Mouse (Mus musculus): Measurements from ENCODE around the gene Ttll5. TPM values are rescaled to one million over a fixed set of nuclear protein-coding genes. Genes with fewer than 3 reads are reported as not detected.

Ttll5 gene
- polyA plus RNA-seq, 1 experiment, result 6.6 TPM

- Histone ChIP-seq H3K4me3 (replicated peaks) (no peak overlapping the region), H3K36me3 (replicated peaks; ENCODE audit: low read length) (peaks cover 5% of the 10 kb centered on the region), H3K4me1 (peaks cover 12% of the 10 kb centered on the region), H3K27me3 (replicated peaks) (no peaks in the 10 kb centered on the region), H3K9me3 (no peaks in the 10 kb centered on the region)
- TF ChIP-seq GATA1 (IDR thresholded peaks at IDR 0.05; ENCODE audit: borderline replicate concordance, low read length) (no peak), FLI1 (IDR thresholded peaks at IDR 0.05; ENCODE audit: low read length) (no peak)
Observed at GRCm38 (mm10) chr12:86049813-86050212, 225.4 kb downstream of the Ttll5 start.

GRCm38 (mm10) chr12:86051477-86051876, 227.0 kb downstream of the Ttll5 start:
- TF ChIP-seq FLI1 (IDR thresholded peaks at IDR 0.05; ENCODE audit: low read length), result no peak
- no peak for TF ChIP-seq GATA1 (IDR thresholded peaks at IDR 0.05; ENCODE audit: borderline replicate concordance, low read length)
- H3K27me3 ChIP-seq (replicated peaks), result no peaks in the 10 kb centered on the region
- H3K9me3 ChIP-seq, result no peaks in the 10 kb centered on the region
- H3K4me3 ChIP-seq (replicated peaks), result no peak overlapping the region
- H3K36me3 ChIP-seq (replicated peaks; ENCODE audit: low read length), result peaks cover 3% of the 10 kb centered on the region
- H3K4me1 ChIP-seq, result peaks cover 6% of the 10 kb centered on the region

- Histone ChIP-seq H3K27me3 (replicated peaks) (peaks cover 2% of the 10 kb centered on the region), H3K4me3 (replicated peaks) (no peak overlapping the region), H3K9me3 (no peaks in the 10 kb centered on the region), H3K36me3 (replicated peaks; ENCODE audit: low read length) (peaks cover 3% of the 10 kb centered on the region), H3K4me1 (no peaks in the 10 kb centered on the region)
- TF ChIP-seq FLI1 (IDR thresholded peaks at IDR 0.05; ENCODE audit: low read length) (no peak), GATA1 (IDR thresholded peaks at IDR 0.05; ENCODE audit: borderline replicate concordance, low read length) (no peak)
Observed at GRCm38 (mm10) chr12:86055306-86055705, 230.8 kb downstream of the Ttll5 start.

- Histone ChIP-seq H3K4me1 (no peaks in the 10 kb centered on the region), H3K4me3 (replicated peaks) (no peak overlapping the region), H3K9me3 (no peaks in the 10 kb centered on the region), H3K27me3 (replicated peaks) (peaks cover 3% of the 10 kb centered on the region), H3K36me3 (replicated peaks; ENCODE audit: low read length) (peaks cover 3% of the 10 kb centered on the region)
- TF ChIP-seq FLI1 (IDR thresholded peaks at IDR 0.05; ENCODE audit: low read length) (no peak), GATA1 (IDR thresholded peaks at IDR 0.05; ENCODE audit: borderline replicate concordance, low read length) (no peak)
Observed at GRCm38 (mm10) chr12:86056976-86057375, 232.5 kb downstream of the Ttll5 start.

- TF ChIP-seq GATA1 (IDR thresholded peaks at IDR 0.05; ENCODE audit: borderline replicate concordance, low read length) (no peak), FLI1 (IDR thresholded peaks at IDR 0.05; ENCODE audit: low read length) (no peak)
- Histone ChIP-seq H3K27me3 (replicated peaks) (peaks cover 6% of the 10 kb centered on the region), H3K9me3 (no peaks in the 10 kb centered on the region), H3K36me3 (replicated peaks; ENCODE audit: low read length) (peaks cover 3% of the 10 kb centered on the region), H3K4me3 (replicated peaks) (no peak overlapping the region), H3K4me1 (no peaks in the 10 kb centered on the region)
Observed at GRCm38 (mm10) chr12:86057516-86057915, 233.1 kb downstream of the Ttll5 start.

- H3K9me3 ChIP-seq, result no peaks in the 10 kb centered on the region
- TF ChIP-seq GATA1 (IDR thresholded peaks at IDR 0.05; ENCODE audit: borderline replicate concordance, low read length) (no peak), FLI1 (IDR thresholded peaks at IDR 0.05; ENCODE audit: low read length) (no peak)
Observed at GRCm38 (mm10) chr12:86059341-86059740, 234.9 kb downstream of the Ttll5 start.

GRCm38 (mm10) chr12:86064796-86065195, 240.3 kb downstream of the Ttll5 start:
- TF ChIP-seq FLI1 (IDR thresholded peaks at IDR 0.05; ENCODE audit: low read length), result no peak
- no peak for TF ChIP-seq GATA1 (IDR thresholded peaks at IDR 0.05; ENCODE audit: borderline replicate concordance, low read length)
- H3K4me3 ChIP-seq (replicated peaks), result no peak overlapping the region
- no peaks in the 10 kb centered on the region for H3K9me3 ChIP-seq
- H3K4me1 ChIP-seq, result no peaks in the 10 kb centered on the region
- H3K27me3 ChIP-seq (replicated peaks), result peaks cover 31% of the 10 kb centered on the region
- no peaks in the 10 kb centered on the region for H3K36me3 ChIP-seq (replicated peaks; ENCODE audit: low read length)

More at GRCm38 (mm10) chr12:86059341-86059740, 234.9 kb downstream of the Ttll5 start:
- Histone ChIP-seq H3K36me3 (replicated peaks; ENCODE audit: low read length) (peaks cover 3% of the 10 kb centered on the region), H3K4me3 (replicated peaks) (no peak overlapping the region), H3K4me1 (no peaks in the 10 kb centered on the region), H3K27me3 (replicated peaks) (peaks cover 14% of the 10 kb centered on the region)

DNA sequence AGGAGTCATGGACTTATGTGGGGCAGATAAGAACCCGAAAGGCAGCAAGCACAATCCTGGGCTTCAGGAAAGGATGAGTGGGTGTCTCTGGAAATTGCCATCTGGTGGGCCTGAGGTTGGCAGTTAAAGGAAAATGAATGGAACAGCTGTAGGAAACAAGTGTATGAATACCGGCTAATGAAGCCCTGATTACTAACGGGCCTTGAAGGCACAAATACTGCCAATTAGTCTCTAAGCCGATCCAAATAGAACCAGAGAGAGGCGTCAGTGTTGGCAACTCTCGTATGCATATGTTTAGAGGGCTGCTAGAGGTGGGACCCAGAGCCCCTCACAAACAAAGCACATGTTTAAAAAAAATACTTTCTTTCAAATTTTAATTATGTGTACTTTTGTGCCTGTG, 247.0 kb downstream of the Ttll5 start:
- no peaks in the 10 kb centered on the region for H3K36me3 ChIP-seq (replicated peaks; ENCODE audit: low read length)
- TF ChIP-seq FLI1 (IDR thresholded peaks at IDR 0.05; ENCODE audit: low read length) (no peak), GATA1 (IDR thresholded peaks at IDR 0.05; ENCODE audit: borderline replicate concordance, low read length) (no peak)
- peaks cover 7% of the 10 kb centered on the region for H3K9me3 ChIP-seq
- H3K27me3 ChIP-seq (replicated peaks), result peaks cover 52% of the 10 kb centered on the region
- no peak overlapping the region for H3K4me3 ChIP-seq (replicated peaks)
- H3K4me1 ChIP-seq, result no peaks in the 10 kb centered on the region

DNA sequence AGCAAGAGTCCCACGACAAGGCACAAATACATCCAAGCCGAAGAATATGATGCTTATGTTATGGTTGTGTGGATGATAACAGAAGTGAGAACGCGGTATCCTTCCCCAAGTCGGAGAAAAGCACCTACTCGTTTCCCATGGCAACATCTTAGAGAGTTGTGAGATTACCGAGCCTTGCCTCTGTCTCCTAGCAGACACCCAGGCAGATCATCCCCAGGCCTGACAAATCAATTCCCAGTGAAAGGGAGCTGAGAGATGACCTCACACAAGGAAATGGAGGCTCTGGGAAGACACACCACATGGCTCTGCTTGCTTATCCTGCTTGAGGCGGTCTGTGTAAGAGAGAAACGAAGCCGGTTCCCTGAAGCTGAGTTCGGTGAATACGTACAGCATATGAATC, 250.2 kb downstream of the Ttll5 start:
- peaks cover 60% of the 10 kb centered on the region for H3K27me3 ChIP-seq (replicated peaks)
- no peak overlapping the region for H3K4me3 ChIP-seq (replicated peaks)
- peaks cover 12% of the 10 kb centered on the region for H3K4me1 ChIP-seq
- peaks cover 7% of the 10 kb centered on the region for H3K9me3 ChIP-seq
- no peak for TF ChIP-seq FLI1 (IDR thresholded peaks at IDR 0.05; ENCODE audit: low read length)
- no peak for TF ChIP-seq GATA1 (IDR thresholded peaks at IDR 0.05; ENCODE audit: borderline replicate concordance, low read length)
- no peaks in the 10 kb centered on the region for H3K36me3 ChIP-seq (replicated peaks; ENCODE audit: low read length)

DNA sequence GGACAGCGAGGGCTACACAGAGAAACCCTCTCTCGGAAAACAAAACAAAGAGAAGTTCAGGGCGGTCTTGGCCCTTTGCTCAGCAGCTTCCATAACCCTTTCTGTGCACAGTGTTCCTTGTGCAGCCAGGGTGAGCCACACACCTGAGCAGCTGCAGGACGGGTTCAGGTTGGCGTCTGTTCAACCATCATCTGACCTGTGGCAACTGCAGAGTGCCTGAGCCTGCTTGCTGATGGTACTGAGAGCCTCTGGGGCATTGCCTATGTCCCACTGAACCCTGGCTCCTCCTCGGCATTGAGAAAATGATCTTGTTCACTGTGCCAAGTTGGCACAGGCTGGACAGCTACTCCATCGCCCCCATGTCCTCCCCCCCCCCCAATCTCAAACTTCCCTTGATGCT, 250.9 kb downstream of the Ttll5 start:
- Histone ChIP-seq H3K9me3 (peaks cover 7% of the 10 kb centered on the region), H3K36me3 (replicated peaks; ENCODE audit: low read length) (no peaks in the 10 kb centered on the region), H3K4me1 (peaks cover 13% of the 10 kb centered on the region), H3K4me3 (replicated peaks) (no peak overlapping the region), H3K27me3 (replicated peaks) (peaks cover 61% of the 10 kb centered on the region)
- TF ChIP-seq GATA1 (IDR thresholded peaks at IDR 0.05; ENCODE audit: borderline replicate concordance, low read length) (no peak), FLI1 (IDR thresholded peaks at IDR 0.05; ENCODE audit: low read length) (no peak)
